Mouse (Mus musculus): ENCODE results near the gene Myo1h. TPM values are rescaled to one million over a fixed set of nuclear protein-coding genes. Genes with fewer than 3 reads are reported as not detected.

The Myo1h gene
- polyA plus RNA-seq, 1 experiment from 2014 or later = 5.4 TPM

DNA sequence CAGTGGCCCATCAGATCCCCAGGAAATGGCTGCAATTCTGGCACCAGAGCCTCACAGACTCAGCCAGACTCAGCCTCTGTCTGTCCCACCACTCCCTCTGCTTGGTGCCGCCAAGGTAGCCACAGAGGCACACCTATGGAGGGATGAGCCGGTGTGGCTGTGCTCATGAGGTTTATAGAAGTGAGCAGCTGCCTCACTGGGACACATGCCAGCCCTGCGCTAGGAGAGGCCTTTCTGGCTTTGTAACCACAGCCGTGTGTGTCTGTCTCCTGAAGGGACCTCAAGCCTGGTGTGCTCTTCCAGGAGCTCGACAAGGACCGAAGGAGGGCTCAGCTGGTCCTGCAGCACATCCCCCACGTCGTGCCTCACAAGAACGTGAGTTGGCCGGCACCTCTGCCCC is 118.3 kb downstream of the Myo1h start:
- Histone ChIP-seq H3K27me3 (ENCODE audit: control insufficient read depth, insufficient read depth, low read depth, low read length) (no peaks in the 10 kb centered on the region), H3K9me3 (ENCODE audit: control insufficient read depth, low read length) (no peaks in the 10 kb centered on the region), H3K4me2 (ENCODE audit: low read depth, low read length) (no peak overlapping the region), H3K9ac (ENCODE audit: low read length) (no peak overlapping the region), H3K4me1 (replicated peaks; ENCODE audit: control insufficient read depth, insufficient read depth, low read length) (peaks cover 9% of the 10 kb centered on the region), H3K27ac (ENCODE audit: low read length) (no peak overlapping the region), H3K36me3 (ENCODE audit: control insufficient read depth, insufficient read depth, low read length) (peaks cover 88% of the 10 kb centered on the region), H3K4me3 (ENCODE audit: low read length) (no peak overlapping the region)
- no peak for ATAC-seq (ENCODE audit: low read depth)
- 72% methylated on average over 10 of the region's 10 CpGs for WGBS

- Histone ChIP-seq H3K4me3 (ENCODE audit: low read length) (no peak overlapping the region), H3K36me3 (ENCODE audit: control insufficient read depth, insufficient read depth, low read length) (peaks cover 82% of the 10 kb centered on the region), H3K27me3 (ENCODE audit: control insufficient read depth, insufficient read depth, low read depth, low read length) (no peaks in the 10 kb centered on the region), H3K4me2 (ENCODE audit: low read depth, low read length) (no peak overlapping the region), H3K9me3 (ENCODE audit: control insufficient read depth, low read length) (no peaks in the 10 kb centered on the region), H3K4me1 (replicated peaks; ENCODE audit: control insufficient read depth, insufficient read depth, low read length) (peaks cover 14% of the 10 kb centered on the region), H3K27ac (ENCODE audit: low read length) (no peak overlapping the region), H3K9ac (ENCODE audit: low read length) (no peak overlapping the region)
- peak; percentile 21; the same call in 1 of the 2 replicates for ATAC-seq (ENCODE audit: low read depth)
- 82% methylated on average over 9 of the region's 9 CpGs for WGBS
Observed at GRCm38 (mm10) chr5:114407810-114408209, 118.8 kb downstream of the Myo1h start.

DNA sequence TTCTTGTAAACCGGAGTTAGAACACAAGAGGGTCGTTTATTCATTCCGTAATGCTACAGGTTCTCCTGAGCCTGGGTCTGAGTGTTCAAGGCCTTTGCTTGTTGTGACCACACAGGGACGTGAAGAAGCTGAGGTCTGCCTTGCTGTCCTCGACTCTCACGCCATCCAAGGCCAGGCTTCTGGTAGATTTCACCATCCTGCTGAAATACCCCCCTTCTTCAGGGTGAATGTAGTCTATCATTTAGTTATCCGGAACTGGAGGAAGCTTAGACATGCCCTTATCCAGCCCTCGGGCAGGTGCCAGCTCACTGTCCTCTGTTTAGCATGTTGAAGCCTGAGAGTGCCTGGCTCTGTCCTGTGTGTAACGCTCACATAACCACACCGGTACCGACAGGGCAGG is 119.9 kb downstream of the Myo1h start:
- H3K4me3 ChIP-seq (ENCODE audit: low read length) = no peak overlapping the region
- no peak overlapping the region for H3K9ac ChIP-seq (ENCODE audit: low read length)
- H3K27ac ChIP-seq (ENCODE audit: low read length) = no peak overlapping the region
- H3K36me3 ChIP-seq (ENCODE audit: control insufficient read depth, insufficient read depth, low read length) = peaks cover 73% of the 10 kb centered on the region
- ATAC-seq (ENCODE audit: low read depth) = no peak
- no peaks in the 10 kb centered on the region for H3K9me3 ChIP-seq (ENCODE audit: control insufficient read depth, low read length)
- H3K27me3 ChIP-seq (ENCODE audit: control insufficient read depth, insufficient read depth, low read depth, low read length) = no peaks in the 10 kb centered on the region
- peaks cover 25% of the 10 kb centered on the region for H3K4me1 ChIP-seq (replicated peaks; ENCODE audit: control insufficient read depth, insufficient read depth, low read length)
- 89% methylated on average over 11 of the region's 11 CpGs for WGBS
- no peak overlapping the region for H3K4me2 ChIP-seq (ENCODE audit: low read depth, low read length)

DNA sequence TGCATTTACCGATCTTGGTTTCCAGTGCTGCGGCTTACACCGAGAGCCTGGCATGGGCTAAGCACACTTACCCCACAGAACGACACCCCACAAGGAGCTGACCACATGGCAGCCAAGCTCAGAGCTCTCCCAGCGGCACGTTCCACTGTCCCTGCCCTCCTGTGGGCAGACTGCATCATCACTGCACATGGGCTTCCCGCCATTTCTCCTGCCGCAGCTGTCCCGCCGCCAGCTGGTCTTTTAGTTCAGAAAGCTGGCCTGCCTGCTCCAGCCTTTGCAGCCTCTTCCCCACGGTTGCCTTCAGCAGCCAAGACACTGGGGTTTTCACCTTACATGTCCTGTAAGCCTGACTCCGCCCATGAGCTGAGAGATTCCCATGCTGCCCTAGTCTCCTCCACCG is 121.5 kb downstream of the Myo1h start:
- no peaks in the 10 kb centered on the region for H3K9me3 ChIP-seq (ENCODE audit: control insufficient read depth, low read length)
- H3K36me3 ChIP-seq (ENCODE audit: control insufficient read depth, insufficient read depth, low read length) = peaks cover 63% of the 10 kb centered on the region
- H3K9ac ChIP-seq (ENCODE audit: low read length) = no peak overlapping the region
- ATAC-seq (ENCODE audit: low read depth) = no peak
- H3K4me3 ChIP-seq (ENCODE audit: low read length) = no peak overlapping the region
- H3K27me3 ChIP-seq (ENCODE audit: control insufficient read depth, insufficient read depth, low read depth, low read length) = no peaks in the 10 kb centered on the region
- no peak overlapping the region for H3K4me2 ChIP-seq (ENCODE audit: low read depth, low read length)
- peaks cover 26% of the 10 kb centered on the region for H3K4me1 ChIP-seq (replicated peaks; ENCODE audit: control insufficient read depth, insufficient read depth, low read length)
- no peak overlapping the region for H3K27ac ChIP-seq (ENCODE audit: low read length)
- 84% methylated on average over 13 of the region's 13 CpGs for whole genome bisulfite sequencing

GRCm38 (mm10) chr5:114412361-114412998 is 123.5 kb downstream of the Myo1h start:
- WGBS = 32% methylated on average over 23 of the region's 23 CpGs

DNA sequence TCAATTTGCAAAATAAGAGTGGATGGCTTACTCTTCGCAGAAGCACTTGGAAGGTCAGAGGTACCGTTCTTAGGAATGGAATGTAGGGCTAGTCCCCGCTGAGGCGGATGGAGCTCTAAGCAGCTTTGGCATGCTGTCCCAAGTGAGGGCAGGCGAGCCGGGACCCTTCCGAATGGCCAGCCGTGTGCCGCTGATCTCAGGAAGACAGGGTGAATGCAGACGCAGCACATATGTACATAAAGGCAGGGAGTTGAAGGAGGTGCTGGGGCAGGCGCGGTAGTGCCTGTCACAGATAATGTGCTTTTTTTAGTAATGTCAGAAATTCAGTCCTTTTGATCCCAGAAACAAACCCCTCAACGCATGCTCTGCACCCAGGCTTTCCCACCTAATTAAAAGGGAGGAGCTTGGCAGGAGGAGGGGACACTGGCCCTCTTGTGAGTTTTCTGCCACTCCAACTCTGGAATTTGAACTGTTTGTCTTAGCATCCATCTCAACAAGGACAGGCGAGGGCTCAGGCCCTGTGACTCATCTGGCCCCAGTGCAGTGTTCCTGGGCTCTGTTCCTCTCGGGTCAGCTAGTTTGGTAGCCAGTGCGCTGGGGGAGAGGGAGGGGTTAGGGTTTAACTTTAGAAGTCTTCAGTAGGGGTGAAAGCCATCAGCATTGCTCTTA is 124.2 kb downstream of the Myo1h start:
- peak; percentile 90 for ATAC-seq (ENCODE audit: low read depth)
- Histone ChIP-seq H3K27me3 (ENCODE audit: control insufficient read depth, insufficient read depth, low read depth, low read length) (no peaks in the 10 kb centered on the region), H3K9ac (ENCODE audit: low read length) (no peak overlapping the region), H3K27ac (ENCODE audit: low read length) (peak overlapping the region; percentile 81), H3K4me3 (ENCODE audit: low read length) (no peak overlapping the region), H3K36me3 (ENCODE audit: control insufficient read depth, insufficient read depth, low read length) (peaks cover 57% of the 10 kb centered on the region), H3K4me1 (replicated peaks; ENCODE audit: control insufficient read depth, insufficient read depth, low read length) (peaks cover 26% of the 10 kb centered on the region), H3K9me3 (ENCODE audit: control insufficient read depth, low read length) (no peaks in the 10 kb centered on the region), H3K4me2 (ENCODE audit: low read depth, low read length) (no peak overlapping the region)
- WGBS = 16% methylated on average over 16 of the region's 16 CpGs

More at GRCm38 (mm10) chr5:114412361-114412998, 123.5 kb downstream of the Myo1h start:
- H3K4me2 ChIP-seq (ENCODE audit: low read depth, low read length) = no peak overlapping the region
- H3K27ac ChIP-seq (ENCODE audit: low read length) = peak overlapping the region; percentile 81
- H3K36me3 ChIP-seq (ENCODE audit: control insufficient read depth, insufficient read depth, low read length) = peaks cover 61% of the 10 kb centered on the region
- no peak overlapping the region for H3K4me3 ChIP-seq (ENCODE audit: low read length)
- no peaks in the 10 kb centered on the region for H3K9me3 ChIP-seq (ENCODE audit: control insufficient read depth, low read length)
- no peak overlapping the region for H3K9ac ChIP-seq (ENCODE audit: low read length)
- H3K4me1 ChIP-seq (replicated peaks; ENCODE audit: control insufficient read depth, insufficient read depth, low read length) = peaks cover 26% of the 10 kb centered on the region
- H3K27me3 ChIP-seq (ENCODE audit: control insufficient read depth, insufficient read depth, low read depth, low read length) = no peaks in the 10 kb centered on the region
- peak; percentile 27 for ATAC-seq (ENCODE audit: low read depth)

Small RNAs within 50 kb of the gene (microRNA-seq; reads per million reads assigned to microRNA genes)
- gene Mir7027 = not detected

Other genes with a start within 250 kb of the Myo1h start
- gene Usp30, start 223.7 kb upstream of the Myo1h start, polyA plus RNA-seq (2015; fragmentation: Nextera tagmentation; extraction: Ambion mirVana) = 11.7 and 12.0 TPM in 2 replicates
- 0.30 and 0.41 TPM in 2 replicates for gene Svop, start 197.6 kb upstream of the Myo1h start, polyA plus RNA-seq (2015; fragmentation: Nextera tagmentation; extraction: Ambion mirVana)
- 6.3 and 8.0 TPM in 2 replicates for gene Alkbh2, start 160.9 kb upstream of the Myo1h start, polyA plus RNA-seq (2015; fragmentation: Nextera tagmentation; extraction: Ambion mirVana)
- 33.8 and 38.6 TPM in 2 replicates for gene Ung, start 158.8 kb upstream of the Myo1h start, polyA plus RNA-seq (2015; fragmentation: Nextera tagmentation; extraction: Ambion mirVana)
- 2.0 and 2.3 TPM in 2 replicates for gene Acacb, start 142.6 kb upstream of the Myo1h start, polyA plus RNA-seq (2015; fragmentation: Nextera tagmentation; extraction: Ambion mirVana)
- 3.6 and 5.3 TPM in 2 replicates for gene Foxn4, start 15.4 kb upstream of the Myo1h start, polyA plus RNA-seq (2015; fragmentation: Nextera tagmentation; extraction: Ambion mirVana)
- gene Kctd10, start 91.3 kb downstream of the Myo1h start, polyA plus RNA-seq (2015; fragmentation: Nextera tagmentation; extraction: Ambion mirVana) = 200 and 214 TPM in 2 replicates
- 52.5 and 54.1 TPM in 2 replicates for gene Ube3b, start 91.4 kb downstream of the Myo1h start, polyA plus RNA-seq (2015; fragmentation: Nextera tagmentation; extraction: Ambion mirVana)
- 29.8 and 31.7 TPM in 2 replicates for gene Mmab, start 154.9 kb downstream of the Myo1h start, polyA plus RNA-seq (2015; fragmentation: Nextera tagmentation; extraction: Ambion mirVana)
- gene Mvk, start 155.1 kb downstream of the Myo1h start, polyA plus RNA-seq (2015; fragmentation: Nextera tagmentation; extraction: Ambion mirVana) = 31.1 and 36.1 TPM in 2 replicates

All from lung, embryonic 16.5 days (tissue).